Mouse (Mus musculus) liver, postnatal 0 days (tissue): ENCODE results near the gene Dst.
A peak's percentile ranks its signal among the peaks of the same experiment; 100 is the strongest.

Experiments
- CTCF ChIP-seq: sonication (generic); IDR thresholded peaks from 2 replicates; pipeline ENCODE4 v1.5.1; 2016; ENCODE audit warnings: antibody characterized with exemption, low read depth
- EP300 ChIP-seq: IDR thresholded peaks from 2 replicates; pipeline ENCODE4 v1.6.1; 2016; ENCODE audit warnings: antibody characterized with exemption, low read depth, mild to moderate bottlenecking

GRCm38 (mm10) chr1:33947838-33948237, 39.8 kb downstream of the Dst start:
- peak; percentile 23 for TF ChIP-seq CTCF
- no peak for TF ChIP-seq EP300
